Mouse (Mus musculus): Measurements from ENCODE around the gene Fam107a. TPM values are rescaled to one million over a fixed set of nuclear protein-coding genes. Genes with fewer than 3 reads are reported as not detected.

Gene Fam107a
- polyA plus RNA-seq, 1 experiment from 2014 or later: 0.08 TPM

DNA sequence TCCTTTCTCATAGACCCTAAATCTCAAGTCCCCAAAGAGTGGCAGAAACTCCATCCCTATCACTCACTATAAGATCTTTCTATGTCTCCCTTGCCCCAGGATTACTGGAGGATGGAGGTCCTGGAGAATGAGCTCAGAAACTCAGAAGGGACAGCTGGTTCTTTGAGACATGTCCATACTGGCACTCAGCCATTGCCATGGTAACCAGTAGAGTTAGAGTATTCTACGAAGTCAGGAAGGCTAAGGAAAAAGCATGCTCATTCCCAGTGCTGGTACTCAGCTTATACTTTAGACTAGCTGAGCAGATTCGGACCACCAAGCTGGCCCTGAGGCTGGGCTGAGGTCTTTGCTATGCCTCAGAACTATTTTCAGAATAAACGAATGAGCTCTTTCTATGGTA, 16.7 kb upstream of the Fam107a start:
- Histone ChIP-seq H3K9ac (no peak overlapping the region), H3K4me1 (replicated peaks) (no peaks in the 10 kb centered on the region), H3K4me2 (no peak overlapping the region), H3K27me3 (no peaks in the 10 kb centered on the region), H3K9me3 (replicated peaks) (no peaks in the 10 kb centered on the region), H3K36me3 (no peaks in the 10 kb centered on the region), H3K27ac (no peak overlapping the region), H3K4me3 (replicated peaks) (no peak overlapping the region)
- WGBS (ENCODE audit: insufficient replicate concordance): 62% methylated on average over 3 of the region's 3 CpGs
- DNase-seq (no peak), ATAC-seq (ENCODE audit: low read depth) (no peak)

DNA sequence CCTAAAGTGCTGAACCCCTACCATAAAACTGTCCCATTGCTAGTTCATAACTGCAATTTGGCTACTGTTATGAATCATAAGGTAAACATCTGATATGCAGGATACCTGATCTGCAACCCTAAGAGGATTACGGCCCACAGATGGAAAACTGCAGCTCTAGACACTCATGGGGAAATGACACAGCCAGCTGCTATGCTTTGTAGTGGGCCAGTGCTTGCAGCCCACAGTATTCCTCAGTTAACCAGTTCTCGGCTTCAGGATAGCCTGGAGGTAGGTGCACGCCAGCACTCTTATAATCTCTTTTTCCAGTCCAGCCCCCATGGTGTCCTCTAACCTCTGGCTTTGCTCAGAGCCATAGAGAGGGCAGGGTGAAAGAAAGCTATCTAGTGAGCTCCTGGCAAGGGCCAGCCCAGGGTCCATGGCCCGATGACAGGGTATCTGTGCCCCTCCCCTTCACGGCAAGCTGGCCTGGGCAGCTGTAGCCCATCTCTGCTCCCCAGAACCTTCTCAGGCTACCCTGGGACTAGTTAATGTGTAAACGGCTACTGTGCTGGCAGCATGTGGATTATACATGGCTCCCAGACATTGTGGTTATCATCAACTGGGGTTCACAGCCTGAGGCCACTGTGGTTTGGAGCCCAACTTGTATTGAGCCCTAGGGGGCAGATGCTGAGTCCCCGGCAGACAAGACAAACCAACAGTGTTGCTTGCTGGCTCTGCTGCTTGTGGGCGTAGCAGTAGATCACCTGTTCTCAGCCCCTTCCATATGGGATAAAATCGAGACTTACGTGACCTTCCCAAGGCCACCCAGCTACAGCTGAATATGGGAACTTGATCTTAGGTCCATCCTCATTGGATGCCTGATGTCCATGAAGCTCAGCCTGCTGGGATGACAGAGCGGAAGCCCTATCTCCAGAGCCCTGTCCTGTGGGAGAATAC, 14.8 kb upstream of the Fam107a start:
- no peaks in the 10 kb centered on the region for H3K27me3 ChIP-seq
- DNase-seq (no peak), ATAC-seq (ENCODE audit: low read depth) (no peak)
- no peaks in the 10 kb centered on the region for H3K9me3 ChIP-seq (replicated peaks)
- H3K4me1 ChIP-seq (replicated peaks): no peaks in the 10 kb centered on the region
- no peak overlapping the region for H3K27ac ChIP-seq
- no peak overlapping the region for H3K9ac ChIP-seq
- H3K4me3 ChIP-seq (replicated peaks): no peak overlapping the region
- 62% methylated on average over 11 of the region's 11 CpGs for WGBS (ENCODE audit: insufficient replicate concordance)
- H3K4me2 ChIP-seq: no peak overlapping the region
- H3K36me3 ChIP-seq: no peaks in the 10 kb centered on the region

DNA sequence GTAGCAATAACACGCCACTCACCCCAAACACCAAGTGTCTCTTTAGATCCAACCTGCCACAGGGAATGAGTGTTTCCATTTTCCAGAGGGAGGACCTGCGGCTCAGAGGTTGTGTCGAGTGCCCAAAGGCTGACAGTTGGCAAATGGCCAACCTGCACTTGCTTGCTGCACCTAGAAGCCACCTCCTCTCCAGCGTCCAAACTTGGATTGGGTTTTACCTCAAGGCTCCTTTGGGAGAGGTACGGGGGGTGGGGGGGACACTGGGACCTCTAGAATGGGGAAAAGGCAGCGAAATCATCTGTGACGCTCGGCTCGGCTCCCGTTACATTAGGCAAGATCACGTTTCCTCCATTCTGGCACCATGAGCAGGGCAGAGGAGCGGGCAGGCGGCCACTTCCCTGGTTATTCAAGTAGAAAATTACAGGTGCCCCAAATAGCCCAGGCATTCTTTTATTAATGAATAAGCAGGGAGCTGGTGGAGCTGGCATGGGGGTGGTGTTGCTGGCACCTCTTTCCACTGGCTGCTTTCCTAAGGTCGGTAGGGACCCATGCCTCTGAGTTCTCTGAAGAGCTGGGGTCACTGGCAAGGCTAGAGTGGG, 13.6 kb upstream of the Fam107a start:
- DNase-seq: no peak
- no peak overlapping the region for H3K27ac ChIP-seq

DNA sequence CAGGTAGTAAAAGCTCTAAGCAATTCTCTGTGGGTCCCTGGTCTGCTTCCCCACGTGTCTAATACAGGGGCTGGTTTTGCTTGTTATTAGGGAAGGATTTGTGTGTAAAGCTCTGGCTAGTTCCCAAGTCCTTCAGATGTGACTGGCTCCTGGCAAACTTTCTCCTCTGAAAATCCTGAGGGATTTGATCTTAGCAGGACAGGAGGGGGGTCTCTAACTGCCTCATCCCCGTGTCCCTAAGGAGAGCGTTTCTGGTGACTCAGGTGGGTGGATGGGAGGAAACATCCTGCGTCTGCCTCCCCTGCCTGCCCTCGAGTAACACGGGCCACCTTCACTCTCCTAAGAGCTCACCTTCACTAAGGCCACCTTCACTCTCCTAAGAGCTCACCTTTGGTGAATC, 12.6 kb upstream of the Fam107a start:
- no peaks in the 10 kb centered on the region for H3K27me3 ChIP-seq
- H3K4me3 ChIP-seq (replicated peaks): no peak overlapping the region
- H3K9me3 ChIP-seq (replicated peaks): no peaks in the 10 kb centered on the region
- no peak overlapping the region for H3K9ac ChIP-seq
- DNase-seq (no peak), ATAC-seq (ENCODE audit: low read depth) (no peak)
- no peaks in the 10 kb centered on the region for H3K36me3 ChIP-seq
- 51% methylated on average over 6 of the region's 6 CpGs for WGBS (ENCODE audit: insufficient replicate concordance)
- no peak overlapping the region for H3K4me2 ChIP-seq
- H3K4me1 ChIP-seq (replicated peaks): no peaks in the 10 kb centered on the region; the same call in 1 of the 2 replicates
- H3K27ac ChIP-seq: no peak overlapping the region

More for the DNA sequence above, 13.6 kb upstream of the Fam107a start:
- Histone ChIP-seq H3K4me3 (replicated peaks) (no peak overlapping the region), H3K4me1 (replicated peaks) (no peaks in the 10 kb centered on the region; the same call in 1 of the 2 replicates), H3K4me2 (no peak overlapping the region), H3K36me3 (no peaks in the 10 kb centered on the region), H3K9me3 (replicated peaks) (no peaks in the 10 kb centered on the region), H3K27me3 (no peaks in the 10 kb centered on the region), H3K9ac (no peak overlapping the region)
- WGBS (ENCODE audit: insufficient replicate concordance): 70% methylated on average over 14 of the region's 14 CpGs
- no peak for ATAC-seq (ENCODE audit: low read depth)

DNA sequence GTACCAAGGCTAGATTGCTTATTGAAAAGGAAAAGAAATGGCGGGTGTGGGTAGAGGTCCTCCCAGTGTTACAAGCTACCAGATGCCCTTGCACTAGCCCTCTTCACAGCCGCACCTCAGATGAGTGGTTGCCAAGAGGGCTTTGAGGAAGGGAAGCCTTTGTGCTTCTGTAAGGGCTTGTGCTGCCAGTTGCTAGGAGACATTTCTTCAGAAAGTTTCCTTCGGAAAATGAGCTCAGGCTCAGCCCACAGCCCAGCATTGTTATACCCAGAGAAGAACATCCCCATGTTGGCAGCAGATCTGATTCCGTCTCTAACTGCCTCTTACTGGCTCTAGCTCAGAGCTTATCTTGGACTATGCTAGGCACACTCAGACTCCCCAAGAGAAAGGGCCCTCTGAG, 11.7 kb upstream of the Fam107a start:
- Histone ChIP-seq H3K4me2 (no peak overlapping the region), H3K4me3 (replicated peaks) (no peak overlapping the region), H3K27me3 (no peaks in the 10 kb centered on the region), H3K4me1 (replicated peaks) (no peaks in the 10 kb centered on the region; the same call in 1 of the 2 replicates), H3K36me3 (no peaks in the 10 kb centered on the region), H3K9me3 (replicated peaks) (no peaks in the 10 kb centered on the region), H3K27ac (no peak overlapping the region), H3K9ac (no peak overlapping the region)
- DNase-seq (no peak), ATAC-seq (ENCODE audit: low read depth) (no peak)
- 59% methylated on average over 4 of the region's 4 CpGs for WGBS (ENCODE audit: insufficient replicate concordance)

DNA sequence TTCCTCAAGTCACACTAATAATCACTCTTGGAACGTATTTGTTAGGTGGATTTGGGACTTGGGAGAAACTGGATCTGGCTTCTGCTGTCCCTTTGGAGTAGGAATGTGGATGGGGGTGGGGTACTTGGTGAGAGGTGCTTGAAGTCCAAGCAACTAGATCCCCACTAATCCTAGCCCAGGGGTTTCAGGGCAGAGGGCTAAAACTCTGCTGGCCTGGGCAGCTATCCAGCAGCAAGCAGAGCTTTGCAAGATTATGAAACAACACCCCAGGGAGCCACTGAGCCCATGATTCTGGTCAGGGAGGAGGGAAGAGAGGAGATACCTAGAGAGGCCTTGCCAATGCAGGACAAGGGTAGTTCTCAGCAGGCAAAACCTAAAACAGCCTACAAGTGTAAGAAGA, 9.5 kb upstream of the Fam107a start:
- no peaks in the 10 kb centered on the region for H3K27me3 ChIP-seq
- WGBS (ENCODE audit: insufficient replicate concordance): 39% methylated on average over 1 of the region's 1 CpGs
- no peak overlapping the region for H3K27ac ChIP-seq
- no peaks in the 10 kb centered on the region; the same call in 1 of the 2 replicates for H3K4me1 ChIP-seq (replicated peaks)
- no peaks in the 10 kb centered on the region for H3K9me3 ChIP-seq (replicated peaks)
- H3K4me2 ChIP-seq: no peak overlapping the region
- H3K36me3 ChIP-seq: no peaks in the 10 kb centered on the region
- H3K4me3 ChIP-seq (replicated peaks): no peak overlapping the region
- no peak for ATAC-seq (ENCODE audit: low read depth)
- no peak overlapping the region for H3K9ac ChIP-seq
- DNase-seq: no peak

DNA sequence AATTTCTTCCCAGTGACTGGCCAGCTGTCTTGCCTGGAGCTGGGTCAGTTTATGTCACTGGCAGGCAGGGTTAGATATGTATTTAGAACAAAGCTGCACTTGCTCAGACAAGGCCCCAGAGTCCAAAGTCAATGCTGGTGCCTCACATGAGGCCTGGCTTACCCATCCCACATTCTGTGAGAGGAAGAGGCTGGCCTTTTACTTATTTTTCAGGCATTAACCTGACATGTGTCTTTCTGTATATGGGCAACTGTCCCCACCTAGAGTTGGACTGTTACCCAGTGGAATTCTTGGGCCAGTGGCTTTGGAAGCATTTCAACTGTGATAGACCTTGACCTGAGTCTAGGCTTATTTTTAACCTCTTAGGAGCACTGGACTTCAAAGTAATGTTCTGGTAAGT, 9.1 kb upstream of the Fam107a start:
- Histone ChIP-seq H3K27ac (no peak overlapping the region), H3K27me3 (no peaks in the 10 kb centered on the region), H3K4me1 (replicated peaks) (no peaks in the 10 kb centered on the region; the same call in 1 of the 2 replicates), H3K9ac (no peak overlapping the region), H3K9me3 (replicated peaks) (no peaks in the 10 kb centered on the region), H3K36me3 (no peaks in the 10 kb centered on the region), H3K4me3 (replicated peaks) (no peak overlapping the region), H3K4me2 (no peak overlapping the region)
- DNase-seq (no peak), ATAC-seq (ENCODE audit: low read depth) (no peak)

DNA sequence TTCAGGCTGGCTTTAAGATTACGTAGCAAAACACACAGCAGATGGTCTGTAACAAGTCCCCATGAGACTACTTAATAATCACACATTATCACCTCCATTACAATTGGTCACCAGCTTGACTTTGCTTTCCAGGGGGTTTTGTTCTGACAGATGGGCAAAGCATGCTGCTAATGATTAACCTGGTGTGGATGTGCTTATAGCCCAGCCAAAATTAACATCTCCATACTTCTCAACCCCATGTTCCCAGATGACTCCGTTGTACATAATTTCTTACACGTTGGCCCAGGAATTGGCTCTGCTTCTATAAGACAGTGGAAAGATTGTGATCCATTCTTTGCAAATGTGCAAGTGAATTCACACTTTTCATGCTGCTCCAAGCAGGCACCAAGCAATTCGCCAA, 7.9 kb upstream of the Fam107a start:
- Histone ChIP-seq H3K27me3 (no peaks in the 10 kb centered on the region), H3K27ac (no peak overlapping the region), H3K4me3 (replicated peaks) (no peak overlapping the region), H3K9me3 (replicated peaks) (no peaks in the 10 kb centered on the region), H3K36me3 (no peaks in the 10 kb centered on the region), H3K9ac (no peak overlapping the region), H3K4me1 (replicated peaks) (no peaks in the 10 kb centered on the region; the same call in 1 of the 2 replicates), H3K4me2 (no peak overlapping the region)
- ATAC-seq (ENCODE audit: low read depth) (no peak), DNase-seq (no peak)
- WGBS (ENCODE audit: insufficient replicate concordance): 50% methylated on average over 4 of the region's 4 CpGs

DNA sequence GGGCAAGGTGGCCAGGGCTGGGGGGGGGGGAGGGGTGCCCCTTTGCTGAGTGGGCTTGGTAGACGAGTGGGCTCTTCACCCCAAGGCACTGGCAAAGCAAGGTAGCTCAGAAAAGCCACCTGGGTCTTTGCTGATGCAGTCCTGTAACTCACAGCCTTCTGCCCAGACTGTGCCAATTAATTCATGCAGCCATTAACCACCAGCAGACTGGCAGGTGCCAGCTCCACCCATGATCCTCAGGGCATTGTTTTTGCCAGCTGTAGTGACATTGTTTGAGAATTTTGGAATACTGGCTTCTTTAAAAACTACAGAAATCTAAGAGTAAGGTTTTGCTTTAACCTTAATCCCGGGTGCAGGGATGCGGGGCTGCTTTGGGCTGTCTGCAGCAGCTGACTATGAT, 2.7 kb upstream of the Fam107a start:
- Histone ChIP-seq H3K9me3 (replicated peaks) (no peaks in the 10 kb centered on the region), H3K27me3 (peaks cover 33% of the 10 kb centered on the region), H3K27ac (no peak overlapping the region), H3K4me2 (no peak overlapping the region), H3K4me3 (replicated peaks) (no peak overlapping the region), H3K9ac (no peak overlapping the region), H3K4me1 (replicated peaks) (no peaks in the 10 kb centered on the region), H3K36me3 (no peaks in the 10 kb centered on the region)
- WGBS (ENCODE audit: insufficient replicate concordance): 57% methylated on average over 3 of the region's 3 CpGs
- no peak for ATAC-seq (ENCODE audit: low read depth)
- DNase-seq: no peak

DNA sequence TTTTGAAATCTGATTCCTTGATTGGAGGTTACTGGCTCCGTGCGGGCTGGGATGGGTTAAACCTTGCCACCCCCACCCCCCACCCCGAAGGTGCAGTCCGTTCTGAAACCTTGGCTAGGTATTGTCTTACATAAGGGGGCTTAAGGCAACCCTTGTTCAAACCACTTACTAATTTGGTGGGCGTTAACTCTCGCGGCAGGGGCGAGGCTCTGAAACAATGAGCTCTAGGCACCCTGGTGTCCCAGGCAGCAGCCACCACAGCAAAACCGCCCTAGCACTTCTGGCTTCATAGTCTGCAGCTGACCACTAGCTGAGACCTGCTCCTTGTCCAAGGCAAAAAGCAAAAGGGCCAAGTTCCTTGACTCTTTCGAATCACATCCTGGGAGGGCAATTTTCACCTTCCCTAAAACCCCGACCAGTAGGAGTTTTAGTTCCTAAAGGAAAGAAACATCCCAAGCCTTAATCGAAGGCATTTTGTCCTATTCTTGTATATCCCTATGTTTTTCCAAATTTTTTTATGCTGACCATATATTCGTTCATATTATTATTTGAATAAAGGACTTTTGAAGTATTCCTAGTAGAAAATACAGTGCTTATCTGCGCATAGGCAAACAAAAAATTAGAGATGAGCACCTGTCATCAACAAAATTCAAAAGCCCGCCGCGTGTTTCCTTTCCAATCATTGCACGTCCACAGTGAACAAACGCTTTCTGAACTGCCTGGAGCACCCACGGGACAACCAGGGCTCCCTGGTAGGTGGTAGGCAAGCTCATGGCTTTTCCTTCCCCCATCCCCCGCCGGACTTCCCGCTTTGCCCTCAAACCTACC, 1.2 kb downstream of the Fam107a start:
- DNase-seq (no peak), ATAC-seq (ENCODE audit: low read depth) (no peak)
- H3K9ac ChIP-seq: no peak overlapping the region
- H3K4me3 ChIP-seq (replicated peaks): no peak overlapping the region
- WGBS (ENCODE audit: insufficient replicate concordance): 5% methylated on average over 23 of the region's 23 CpGs
- no peaks in the 10 kb centered on the region for H3K9me3 ChIP-seq (replicated peaks)
- no peak overlapping the region for H3K27ac ChIP-seq
- H3K36me3 ChIP-seq: no peaks in the 10 kb centered on the region
- peak overlapping the region; percentile 30 for H3K4me2 ChIP-seq
- peaks cover 42% of the 10 kb centered on the region for H3K27me3 ChIP-seq
- H3K4me1 ChIP-seq (replicated peaks): no peaks in the 10 kb centered on the region

DNA sequence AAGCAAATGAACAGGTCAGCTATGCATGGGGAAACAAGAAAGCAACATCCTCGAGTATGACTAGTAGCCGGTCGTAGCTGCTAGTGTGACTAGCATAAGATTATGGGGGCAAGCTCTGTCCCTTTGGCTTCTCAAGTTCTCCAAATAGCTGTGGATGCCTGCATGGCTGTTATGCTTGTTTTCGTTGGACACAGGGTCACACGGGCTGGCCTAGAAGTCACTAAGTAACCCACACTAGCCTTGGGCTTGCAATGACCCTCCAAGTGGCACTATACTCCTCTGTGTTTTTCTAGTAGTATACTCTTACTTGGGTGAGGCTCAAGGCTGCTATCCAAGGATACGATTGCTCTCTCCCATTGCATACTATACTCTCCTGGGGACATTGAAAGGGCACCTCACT, 2.7 kb downstream of the Fam107a start:
- no peak for ATAC-seq (ENCODE audit: low read depth)

More for the DNA sequence above, 2.7 kb downstream of the Fam107a start:
- WGBS (ENCODE audit: insufficient replicate concordance): 55% methylated on average over 6 of the region's 6 CpGs
- DNase-seq: no peak
- Histone ChIP-seq H3K4me3 (replicated peaks) (no peak overlapping the region), H3K27ac (no peak overlapping the region), H3K4me1 (replicated peaks) (no peaks in the 10 kb centered on the region), H3K9me3 (replicated peaks) (no peaks in the 10 kb centered on the region), H3K27me3 (peaks cover 42% of the 10 kb centered on the region), H3K36me3 (no peaks in the 10 kb centered on the region), H3K4me2 (no peak overlapping the region), H3K9ac (no peak overlapping the region)

Measured in liver, embryonic 13.5 days (tissue).